In genomic region chr4:155775855-155776254, GRCm38 (mm10) we compare ENCODE assay signal across 8 mouse cellular contexts. TPM values are rescaled to one million over a fixed set of nuclear protein-coding genes. Genes with fewer than 3 reads are reported as not detected.
DNase-seq lines count a peak whose midpoint lies in the region; ATAC-seq and TF ChIP-seq lines count a peak whose summit lies in the region.

No protein-coding gene starts in this region.

- H3K27me3 ChIP-seq in embryonic facial prominence, embryonic 15.5 days = peaks cover 4% of the 10 kb centered on the region; the same call in 1 of the 2 replicates
- H3K27me3 ChIP-seq in thymus, adult 2 months (ENCODE audit: control insufficient read depth, insufficient read depth, low read length) = no peaks in the 10 kb centered on the region

- peak; percentile 57 for DNase-seq in gastrocnemius, postnatal 10 days
- DNase-seq in gastrocnemius, postnatal 25 days = no peak
- DNase-seq in NIH3T3 (ENCODE audit: low read depth) = peak; percentile 50
- DNase-seq in kidney, postnatal 10 days = peak; percentile 74
- DNase-seq in ovary, postnatal 14 days (ENCODE audit: low spot score) = no peak
- no peak for DNase-seq in retina, postnatal 1 day
- no peak for DNase-seq in thymus, adult 2 months

- no peaks in the 10 kb centered on the region for H3K36me3 ChIP-seq in embryonic facial prominence, embryonic 15.5 days
- H3K36me3 ChIP-seq in thymus, adult 2 months (ENCODE audit: control insufficient read depth, insufficient read depth, low read length) = no peaks in the 10 kb centered on the region

- no peak for ATAC-seq in embryonic facial prominence, embryonic 15.5 days (ENCODE audit: insufficient number of reproducible peaks, low FRiP score, low TSS enrichment, low read depth)

- H3K9ac ChIP-seq in embryonic facial prominence, embryonic 15.5 days = no peak overlapping the region

- H3K9me3 ChIP-seq in embryonic facial prominence, embryonic 15.5 days (replicated peaks) = no peaks in the 10 kb centered on the region

- peaks cover 48% of the 10 kb centered on the region for H3K4me1 ChIP-seq in embryonic facial prominence, embryonic 15.5 days
- peaks cover 14% of the 10 kb centered on the region for H3K4me1 ChIP-seq in thymus, adult 2 months (replicated peaks; ENCODE audit: control insufficient read depth, insufficient read depth, low read length)

- TF ChIP-seq POLR2A in thymus, adult 2 months (IDR thresholded peaks at IDR 0.05; ENCODE audit: control insufficient read depth, extremely low read depth, insufficient read depth, low read length, poor library complexity) = no peak

- H3K4me2 ChIP-seq in embryonic facial prominence, embryonic 15.5 days (replicated peaks) = no peak overlapping the region

- peak overlapping the region; percentile 83 for H3K27ac ChIP-seq in embryonic facial prominence, embryonic 15.5 days (replicated peaks)
- H3K27ac ChIP-seq in thymus, adult 2 months (ENCODE audit: control insufficient read depth, insufficient read depth, low read length) = no peak overlapping the region

- no peak overlapping the region for H3K4me3 ChIP-seq in embryonic facial prominence, embryonic 15.5 days (replicated peaks)
- H3K4me3 ChIP-seq in thymus, adult 2 months (ENCODE audit: control insufficient read depth, insufficient read depth, low read length) = no peak overlapping the region

- WGBS in embryonic facial prominence, embryonic 15.5 days = 76% methylated on average over 3 of the region's 3 CpGs
- 90% methylated on average over 3 of the region's 3 CpGs for WGBS in thymus, adult 2 months

- TF ChIP-seq CTCF in thymus, adult 2 months (IDR thresholded peaks at IDR 0.05; ENCODE audit: borderline replicate concordance, control insufficient read depth, extremely low read depth, insufficient read depth, low read length, poor library complexity) = no peak

RNA-seq across cellular contexts. Expression of gene Vwa1, which starts 1.4 kb away (rescaled TPM):
- 10 to 100 TPM; 16.8 to 21.5 TPM for total RNA-seq in gastrocnemius, postnatal 10 days (2021)
- total RNA-seq in gastrocnemius, postnatal 25 days (2021) = 1 to 10 TPM; 5.0 to 5.4 TPM
- polyA plus RNA-seq in embryonic facial prominence, embryonic 15.5 days (2015; fragmentation: Nextera tagmentation; extraction: Ambion mirVana) = 14.2 and 17.4 TPM in 2 replicates
- 11.2 and 13.5 TPM in 2 replicates for polyA plus RNA-seq in thymus, adult 2 months (2012; rRNA removed)

RNA-seq across cellular contexts. Expression of gene Tmem88b, which starts 9.8 kb away (rescaled TPM):
- 1 to 10 TPM; 2.4 to 4.0 TPM for total RNA-seq in gastrocnemius, postnatal 10 days (2021)
- under 1 TPM; 0.88 to 0.92 TPM for total RNA-seq in gastrocnemius, postnatal 25 days (2021)
- polyA plus RNA-seq in embryonic facial prominence, embryonic 15.5 days (2015; fragmentation: Nextera tagmentation; extraction: Ambion mirVana) = 0.76 and 1.2 TPM in 2 replicates
- 0.55 and 0.58 TPM in 2 replicates for polyA plus RNA-seq in thymus, adult 2 months (2012; rRNA removed)

RNA-seq across cellular contexts. Expression of gene Ankrd65, which starts 14.4 kb away (rescaled TPM):
- not detected for total RNA-seq in gastrocnemius, postnatal 10 days (2021)
- total RNA-seq in gastrocnemius, postnatal 25 days (2021) = not detected
- 0.29 and 0.71 TPM in 2 replicates for polyA plus RNA-seq in embryonic facial prominence, embryonic 15.5 days (2015; fragmentation: Nextera tagmentation; extraction: Ambion mirVana)
- polyA plus RNA-seq in thymus, adult 2 months (2012; rRNA removed) = 0.42 and 0.92 TPM in 2 replicates

RNA-seq across cellular contexts. Expression of gene Atad3a, which starts 15.0 kb away (rescaled TPM):
- total RNA-seq in gastrocnemius, postnatal 10 days (2021) = 10 to 100 TPM; 30.4 to 39.3 TPM
- 10 to 100 TPM; 26.3 to 31.4 TPM for total RNA-seq in gastrocnemius, postnatal 25 days (2021)
- 84.9 and 89.9 TPM in 2 replicates for polyA plus RNA-seq in embryonic facial prominence, embryonic 15.5 days (2015; fragmentation: Nextera tagmentation; extraction: Ambion mirVana)
- polyA plus RNA-seq in thymus, adult 2 months (2012; rRNA removed) = 87.0 and 93.1 TPM in 2 replicates

RNA-seq across cellular contexts. Expression of gene Mrpl20, which starts 26.8 kb away (rescaled TPM):
- total RNA-seq in gastrocnemius, postnatal 10 days (2021) = 10 to 100 TPM; 56.6 to 58.0 TPM
- 10 to 100 TPM; 45.1 to 47.7 TPM for total RNA-seq in gastrocnemius, postnatal 25 days (2021)
- polyA plus RNA-seq in embryonic facial prominence, embryonic 15.5 days (2015; fragmentation: Nextera tagmentation; extraction: Ambion mirVana) = 175 and 191 TPM in 2 replicates
- polyA plus RNA-seq in thymus, adult 2 months (2012; rRNA removed) = 74.6 and 77.9 TPM in 2 replicates

Comparison
In these comparisons a context has a peak if more than half of its experiments do, and no peak if none do; other contexts are left out.
1. DNase-seq: peak in gastrocnemius, postnatal 10 days (single experiment), NIH3T3 (single experiment) and kidney, postnatal 10 days (single experiment); none in gastrocnemius, postnatal 25 days (single experiment), ovary, postnatal 14 days (single experiment), retina, postnatal 1 day (single experiment) and thymus, adult 2 months (single experiment).